Mouse (Mus musculus) liver, adult 2 months (tissue): Measurements from ENCODE around the gene Ppbp. TPM values are rescaled to one million over a fixed set of nuclear protein-coding genes. Genes with fewer than 3 reads are reported as not detected.

Source experiments
- DNase-seq: peaks from one replicate; pipeline ENCODE4 v3.0.0-alpha.2; 2011; ENCODE audit warnings: low read depth, low spot score; ENCODE audit errors: extremely low read depth
- H3K27ac ChIP-seq: fragments of 200-500 bp; replicated peaks from 2 replicates; pipeline ENCODE4 v1.5.1; 2012; ENCODE audit warnings: low read depth, mild to moderate bottlenecking, control low read depth, inconsistent platforms, low read length; ENCODE audit not compliant: insufficient read depth
- H3K27me3 ChIP-seq: fragments of 200-500 bp; 2 replicates; pipeline ENCODE4 v1.6.1; 2012; ENCODE audit warnings: mild to moderate bottlenecking, moderate library complexity, low read length, inconsistent platforms; ENCODE audit not compliant: control insufficient read depth, insufficient read depth
- H3K36me3 ChIP-seq: fragments of 200-500 bp; 2 replicates; pipeline ENCODE4 v1.6.1; 2012; ENCODE audit warnings: low read length, inconsistent platforms; ENCODE audit not compliant: control insufficient read depth, insufficient read depth
- H3K4me1 ChIP-seq: fragments of 200-500 bp; 2 replicates; pipeline ENCODE4 v1.6.1; 2011; ENCODE audit warnings: low read length; ENCODE audit not compliant: control insufficient read depth, insufficient read depth
- H3K4me3 ChIP-seq: fragments of 200-500 bp; 2 replicates; pipeline ENCODE4 v1.5.1; 2011; ENCODE audit warnings: low read depth, mild to moderate bottlenecking, control low read depth, low read length, moderate library complexity; ENCODE audit not compliant: insufficient read depth
- H3K79me2 ChIP-seq: fragments of 200-500 bp; 2 replicates; pipeline ENCODE4 v1.6.1; 2012; ENCODE audit warnings: inconsistent platforms, mild to moderate bottlenecking, low read length, moderate library complexity; ENCODE audit not compliant: control insufficient read depth, insufficient read depth
- H3K9ac ChIP-seq: fragments of 200-500 bp; 2 replicates; pipeline ENCODE4 v1.6.1; 2012; ENCODE audit warnings: low read depth, mild to moderate bottlenecking, control low read depth, inconsistent platforms, low read length
- CTCF ChIP-seq: fragments of 200-500 bp; IDR thresholded peaks from 2 replicates; pipeline ENCODE4 v1.5.1; 2011; ENCODE audit warnings: low read depth, low read length, control low read depth
- POLR2A ChIP-seq: fragments of 200-500 bp; IDR thresholded peaks from 2 replicates; pipeline ENCODE4 v1.6.1; 2011; ENCODE audit warnings: low read length, control low read depth; ENCODE audit not compliant: insufficient read depth; ENCODE audit errors: extremely low read depth
- WGBS: fragments of 180-500 bp; shearing (Covaris S2); methylation state at CpG from one replicate; pipeline ENCODE4 v1.1.7; 2018; 5-methylcytosine and 5-hydroxymethylcytosine counted together
- polyA plus RNA-seq: library from polyadenylated mRNA; depleted of rRNA; stranded (reverse); fragments of >200 nt; gene quantifications from 2 replicates; pipeline ENCODE4 v1.2.3, GENCODE M21; 2012
- total RNA-seq: library from RNA; depleted of rRNA; stranded (reverse); fragments of >200 nt; gene quantifications from 2 replicates; pipeline ENCODE4 v1.2.3, GENCODE M21; 2014

Ppbp gene
- total and polyA plus RNA-seq, 2 experiments, result 0.65 to 1.5 TPM

DNA sequence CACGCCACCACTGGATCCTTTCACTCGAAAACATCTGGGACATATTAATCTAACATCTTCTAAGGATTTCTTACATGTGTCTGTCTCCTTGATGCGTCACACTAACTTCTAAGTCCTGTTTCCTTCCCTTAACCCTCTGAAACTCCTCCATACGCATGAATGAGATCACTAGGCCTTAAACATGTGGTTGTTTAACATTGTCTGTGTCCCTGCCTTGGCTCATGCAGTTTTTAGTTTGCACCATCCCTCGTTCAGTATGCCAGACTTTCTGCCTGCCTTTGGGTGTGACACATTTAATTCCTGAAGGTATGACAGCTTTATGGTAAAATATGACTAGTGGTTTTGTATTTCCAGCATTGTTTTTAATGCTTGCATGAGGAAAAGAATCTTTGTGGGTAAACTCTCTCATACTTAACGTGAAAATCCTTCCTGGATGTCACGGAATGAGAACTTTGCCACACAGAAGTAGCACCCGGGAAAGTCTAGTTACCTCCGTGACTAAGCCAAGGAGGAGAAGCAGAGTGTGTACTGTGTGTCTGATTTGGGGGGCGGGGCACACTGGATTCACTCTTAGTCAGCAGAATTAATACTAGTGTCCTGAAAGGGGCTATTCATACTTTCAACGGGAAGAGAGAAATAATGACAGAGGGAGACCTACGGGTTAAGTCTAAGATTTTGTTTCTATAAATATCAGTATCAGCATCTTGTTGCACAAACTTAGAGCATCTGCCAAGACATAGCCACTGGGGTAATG, 4.2 kb upstream of the Ppbp start:
- Histone ChIP-seq H3K27me3 (no peaks in the 10 kb centered on the region), H3K9ac (no peak overlapping the region), H3K36me3 (no peaks in the 10 kb centered on the region), H3K4me3 (no peak overlapping the region), H3K79me2 (no peaks in the 10 kb centered on the region), H3K27ac (no peak overlapping the region), H3K4me1 (peaks cover 4% of the 10 kb centered on the region)
- no peak for TF ChIP-seq POLR2A
- TF ChIP-seq CTCF, result no peak
- WGBS, result 92% methylated on average over 12 of the region's 12 CpGs
- no peak for DNase-seq

DNA sequence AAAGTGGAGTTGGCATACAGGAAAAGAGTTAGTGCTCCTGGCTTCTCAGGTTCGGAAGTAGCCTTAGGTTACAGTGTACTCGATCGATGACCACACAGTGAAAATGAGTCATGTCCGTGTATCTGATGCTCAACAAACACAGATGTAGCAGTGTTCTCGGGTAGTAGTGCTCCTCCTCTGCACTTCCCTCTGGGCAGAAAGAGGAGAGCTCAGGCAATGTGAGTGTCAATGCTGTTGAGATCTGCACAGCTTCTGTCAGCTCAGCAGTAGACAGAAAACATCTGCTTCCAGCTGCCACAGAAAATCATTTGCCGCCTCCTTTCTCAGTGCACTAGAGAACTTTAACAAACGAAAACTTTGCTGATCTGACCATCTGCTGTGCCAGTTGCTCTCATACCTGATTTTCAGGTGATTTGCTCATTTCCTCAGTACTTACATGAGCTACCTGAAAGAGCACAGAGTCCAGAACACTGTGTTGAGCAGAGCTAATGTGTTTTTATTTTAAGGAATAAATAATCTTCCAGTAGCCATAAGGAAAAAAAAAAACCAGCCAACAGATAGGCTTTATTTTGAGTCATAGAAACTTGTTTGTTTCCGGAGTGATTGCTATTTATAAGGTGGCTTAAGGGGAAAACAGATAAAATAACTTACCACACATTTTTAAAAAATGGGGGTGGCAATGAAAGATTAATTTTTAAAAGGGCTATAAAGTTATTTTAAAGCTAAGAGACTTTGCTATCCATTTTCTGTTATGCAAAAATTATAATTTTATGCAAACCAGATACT, 2.3 kb upstream of the Ppbp start:
- no peak for TF ChIP-seq CTCF
- TF ChIP-seq POLR2A, result no peak
- H3K36me3 ChIP-seq, result no peaks in the 10 kb centered on the region
- no peak for DNase-seq
- H3K79me2 ChIP-seq, result no peaks in the 10 kb centered on the region
- H3K4me3 ChIP-seq, result no peak overlapping the region
- H3K4me1 ChIP-seq, result no peaks in the 10 kb centered on the region
- no peak overlapping the region for H3K9ac ChIP-seq
- no peaks in the 10 kb centered on the region for H3K27me3 ChIP-seq
- no peak overlapping the region for H3K27ac ChIP-seq
- 76% methylated on average over 8 of the region's 8 CpGs for WGBS

DNA sequence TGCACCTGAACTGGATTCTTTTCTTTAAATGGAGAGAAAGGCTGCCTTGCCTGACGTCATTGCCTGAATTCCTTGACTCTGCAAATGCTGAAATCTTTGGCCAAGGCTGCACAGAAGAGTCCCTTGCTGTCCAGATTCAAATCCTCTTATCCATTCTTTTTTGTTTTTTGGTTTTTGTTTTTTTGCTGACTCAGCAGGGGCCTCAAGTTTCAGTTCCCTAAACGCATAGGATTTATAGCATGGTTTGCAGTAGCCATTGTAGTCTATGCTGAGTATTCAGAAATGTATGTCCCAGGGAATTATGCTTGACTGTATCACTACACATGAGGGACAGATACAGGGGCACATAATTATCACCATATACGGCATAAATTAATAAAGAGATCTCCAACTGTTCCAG, 3.1 kb downstream of the Ppbp start:
- no peak for DNase-seq
- Histone ChIP-seq H3K9ac (no peak overlapping the region), H3K4me1 (0 out of 2 replicates have a peak, but pooled peaks cover 4% of the 10 kb centered on the region), H3K36me3 (no peaks in the 10 kb centered on the region), H3K27ac (no peak overlapping the region), H3K27me3 (no peaks in the 10 kb centered on the region), H3K79me2 (no peaks in the 10 kb centered on the region), H3K4me3 (no peak overlapping the region)
- TF ChIP-seq CTCF (no peak), POLR2A (no peak)
- WGBS, result 70% methylated on average over 3 of the region's 3 CpGs

GRCm38 (mm10) chr5:90771880-90772653, 3.7 kb downstream of the Ppbp start, which contains the start of gene Pf4:
Pf4 (plus strand) TSS chr5:90772435.
- WGBS, result 72% methylated on average over 16 of the region's 16 CpGs
- Histone ChIP-seq H3K79me2 (no peaks in the 10 kb centered on the region), H3K27ac (no peak within 1 kb of the TSS), H3K27me3 (no peaks in the 10 kb centered on the region), H3K4me3 (no peak within 1 kb of the TSS; the same call in 1 of the 2 replicates), H3K9ac (no peak within 1 kb of the TSS), H3K4me1 (0 out of 2 replicates have a peak, but pooled peaks cover 4% of the 10 kb centered on the region), H3K36me3 (no peaks in the 10 kb centered on the region)
- peak; percentile 41 for DNase-seq
- TF ChIP-seq CTCF, result no peak
- TF ChIP-seq POLR2A, result no peak

- 0 out of 2 replicates have a peak, but pooled peaks cover 4% of the 10 kb centered on the region for H3K4me1 ChIP-seq
- DNase-seq, result no peak
- no peaks in the 10 kb centered on the region for H3K79me2 ChIP-seq
- H3K4me3 ChIP-seq, result no peak overlapping the region
- no peak overlapping the region for H3K27ac ChIP-seq
- H3K27me3 ChIP-seq, result no peaks in the 10 kb centered on the region
- H3K9ac ChIP-seq, result no peak overlapping the region
- no peaks in the 10 kb centered on the region for H3K36me3 ChIP-seq
- TF ChIP-seq CTCF (no peak), POLR2A (no peak)
- 83% methylated on average over 5 of the region's 5 CpGs for WGBS
Observed at GRCm38 (mm10) chr5:90775562-90775961, 7.2 kb downstream of the Ppbp start.
